Mouse (Mus musculus) liver, embryonic 14 days (tissue): ENCODE results near the gene Gm10577. TPM values are rescaled to one million over a fixed set of nuclear protein-coding genes. Genes with fewer than 3 reads are reported as not detected.

Source experiments
- polyA plus RNA-seq: library from polyadenylated mRNA; depleted of rRNA; stranded (reverse); fragments of >200 nt; gene quantifications from 2 replicates; pipeline ENCODE4 v1.2.3, GENCODE M21; 2012; rRNA removed

The Gm10577 gene
- polyA plus RNA-seq: not detected in 2 replicates

DNA sequence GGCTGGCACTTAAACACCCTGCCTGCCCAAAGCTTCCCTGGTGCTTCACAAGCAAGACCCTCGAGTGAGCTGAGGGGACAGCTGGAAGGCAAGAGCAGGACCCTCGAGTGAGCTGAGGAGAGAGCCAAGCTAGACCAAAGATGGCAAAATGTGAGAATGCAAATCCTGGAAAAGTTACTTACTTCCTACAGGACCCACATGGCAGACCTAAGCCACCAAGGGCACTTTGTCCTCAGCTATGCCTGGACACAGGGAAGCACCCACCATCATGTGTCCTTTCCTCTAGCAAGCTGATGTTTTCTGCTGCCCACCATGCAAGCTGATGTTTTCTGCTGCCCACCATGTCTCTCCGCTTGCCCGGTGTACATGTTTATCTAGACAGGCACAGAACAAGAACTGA, at the start of gene Gm10577:
TSS of gene Gm10577 (minus strand) at position 101 of the 400 bp plus-strand sequence.

DNA sequence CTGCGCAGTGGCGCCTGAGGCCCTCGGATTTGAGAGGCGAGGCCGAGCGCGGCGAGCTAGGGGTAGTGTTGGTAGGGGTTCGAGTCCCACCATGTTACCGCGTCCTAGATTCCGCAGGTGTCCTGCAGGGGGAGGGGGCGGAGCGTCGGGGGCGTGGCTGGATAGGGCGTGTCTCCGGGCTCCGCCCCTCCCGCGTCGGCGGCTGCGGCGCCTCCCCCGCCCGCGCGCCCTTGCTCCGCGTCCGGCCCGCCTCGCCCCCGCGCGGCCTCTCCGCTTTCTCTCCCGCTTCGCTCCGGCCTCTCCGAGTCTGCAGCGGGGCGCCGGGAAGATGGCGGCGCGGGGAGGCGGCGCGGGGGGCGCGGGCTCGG, 48.3 kb upstream of the Gm10577 start, which contains the start of gene Raver2:
TSS of gene Raver2 (plus strand) at position 198 of the 368 bp plus-strand sequence.

Other genes with a start within 250 kb of the Gm10577 start
- 8.0 and 8.3 TPM in 2 replicates for gene Cachd1, start 244.0 kb downstream of the Gm10577 start, polyA plus RNA-seq
- gene Raver2, start 48.3 kb upstream of the Gm10577 start, polyA plus RNA-seq: 0.46 TPM in 2 replicates
- 19.5 and 21.9 TPM in 2 replicates for gene Jak1, start 244.6 kb upstream of the Gm10577 start, polyA plus RNA-seq